Mouse (Mus musculus): ENCODE measurements at regions not wholly inside any gene's neighbourhood (a gene's known extent, or its start where the extent isn't known, plus 50 kb on each side); places are given as distances from the start of the nearest gene placed in this dataset.

GRCm38 (mm10) chr12:50071797-50072196 lies 577.1 kb downstream of the Prkd1 start:
- 71% methylated on average over 3 of the region's 3 CpGs for whole genome bisulfite sequencing
- ATAC-seq (ENCODE audit: insufficient number of reproducible peaks, low FRiP score, low TSS enrichment, low read depth), result no peak

GRCm38 (mm10) chr12:50072359-50072758 lies 576.5 kb downstream of the Prkd1 start:
- H3K27ac ChIP-seq (replicated peaks; ENCODE audit: low read depth, low read length), result no peak overlapping the region
- H3K9ac ChIP-seq (ENCODE audit: low read length), result no peak overlapping the region
- DNase-seq (ENCODE audit: low spot score) (no peak), ATAC-seq (ENCODE audit: insufficient number of reproducible peaks, low FRiP score, low TSS enrichment, low read depth) (no peak)
- H3K4me2 ChIP-seq (ENCODE audit: low read depth, severe bottlenecking), result no peak overlapping the region
- H3K9me3 ChIP-seq (ENCODE audit: control insufficient read depth, low read length), result no peaks in the 10 kb centered on the region
- H3K27me3 ChIP-seq (ENCODE audit: control insufficient read depth, insufficient read depth, low read length), result no peaks in the 10 kb centered on the region
- H3K4me3 ChIP-seq (ENCODE audit: low read depth, low read length), result no peak overlapping the region
- no peaks in the 10 kb centered on the region for H3K4me1 ChIP-seq (ENCODE audit: control insufficient read depth, insufficient read depth, low read length)
- H3K36me3 ChIP-seq (ENCODE audit: control insufficient read depth, insufficient read depth, low read length), result no peaks in the 10 kb centered on the region
- WGBS, result 64% methylated on average over 1 of the region's 1 CpGs

More at GRCm38 (mm10) chr12:50071797-50072196, 577.1 kb downstream of the Prkd1 start:
- no peaks in the 10 kb centered on the region for H3K36me3 ChIP-seq (ENCODE audit: control insufficient read depth, insufficient read depth, low read length)
- no peaks in the 10 kb centered on the region for H3K4me1 ChIP-seq (ENCODE audit: control insufficient read depth, insufficient read depth, low read length)
- no peak overlapping the region for H3K9ac ChIP-seq (ENCODE audit: low read length)
- no peak overlapping the region for H3K4me2 ChIP-seq (ENCODE audit: low read depth, severe bottlenecking)
- H3K9me3 ChIP-seq (ENCODE audit: control insufficient read depth, low read length), result no peaks in the 10 kb centered on the region
- no peak overlapping the region for H3K4me3 ChIP-seq (ENCODE audit: low read depth, low read length)
- no peak for DNase-seq (ENCODE audit: low spot score)
- H3K27ac ChIP-seq (replicated peaks; ENCODE audit: low read depth, low read length), result no peak overlapping the region
- no peaks in the 10 kb centered on the region for H3K27me3 ChIP-seq (ENCODE audit: control insufficient read depth, insufficient read depth, low read length)

- Histone ChIP-seq H3K4me1 (ENCODE audit: control insufficient read depth, insufficient read depth, low read length) (no peaks in the 10 kb centered on the region), H3K27me3 (ENCODE audit: control insufficient read depth, insufficient read depth, low read length) (no peaks in the 10 kb centered on the region), H3K4me2 (ENCODE audit: low read depth, severe bottlenecking) (no peak overlapping the region), H3K9me3 (ENCODE audit: control insufficient read depth, low read length) (no peaks in the 10 kb centered on the region), H3K27ac (replicated peaks; ENCODE audit: low read depth, low read length) (no peak overlapping the region), H3K36me3 (ENCODE audit: control insufficient read depth, insufficient read depth, low read length) (no peaks in the 10 kb centered on the region), H3K4me3 (ENCODE audit: low read depth, low read length) (no peak overlapping the region), H3K9ac (ENCODE audit: low read length) (no peak overlapping the region)
- ATAC-seq (ENCODE audit: insufficient number of reproducible peaks, low FRiP score, low TSS enrichment, low read depth), result no peak
- DNase-seq (ENCODE audit: low spot score), result no peak
- 63% methylated on average over 2 of the region's 2 CpGs for WGBS
Observed at GRCm38 (mm10) chr12:50073684-50074083, 575.2 kb downstream of the Prkd1 start.

DNA sequence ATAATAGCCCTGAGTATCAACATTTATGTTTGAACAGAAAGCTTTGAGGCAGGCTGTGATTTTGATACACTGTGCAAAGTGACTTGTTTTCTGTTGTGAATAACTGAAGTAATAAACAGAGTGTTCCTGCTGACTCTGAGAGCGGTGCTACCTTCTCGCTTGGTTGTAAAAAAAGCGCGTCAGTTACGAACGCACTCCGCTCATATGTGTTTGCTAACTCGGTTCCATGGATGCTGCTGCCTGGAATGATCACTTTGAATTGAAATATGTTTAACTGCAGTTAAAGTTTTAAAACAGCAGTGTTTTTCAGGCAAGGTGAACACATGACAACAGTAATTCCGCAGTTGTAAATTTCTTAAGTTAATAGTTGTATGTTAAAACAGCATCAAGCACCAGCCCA lies 567.7 kb downstream of the Prkd1 start:
- Histone ChIP-seq H3K36me3 (ENCODE audit: control insufficient read depth, insufficient read depth, low read length) (no peaks in the 10 kb centered on the region), H3K27me3 (ENCODE audit: control insufficient read depth, insufficient read depth, low read length) (no peaks in the 10 kb centered on the region), H3K27ac (replicated peaks; ENCODE audit: low read depth, low read length) (no peak overlapping the region), H3K9me3 (ENCODE audit: control insufficient read depth, low read length) (no peaks in the 10 kb centered on the region), H3K9ac (ENCODE audit: low read length) (no peak overlapping the region), H3K4me1 (ENCODE audit: control insufficient read depth, insufficient read depth, low read length) (no peaks in the 10 kb centered on the region), H3K4me3 (ENCODE audit: low read depth, low read length) (no peak overlapping the region), H3K4me2 (ENCODE audit: low read depth, severe bottlenecking) (no peak overlapping the region)
- no peak for DNase-seq (ENCODE audit: low spot score)
- no peak for ATAC-seq (ENCODE audit: insufficient number of reproducible peaks, low FRiP score, low TSS enrichment, low read depth)
- 73% methylated on average over 9 of the region's 9 CpGs for WGBS

DNA sequence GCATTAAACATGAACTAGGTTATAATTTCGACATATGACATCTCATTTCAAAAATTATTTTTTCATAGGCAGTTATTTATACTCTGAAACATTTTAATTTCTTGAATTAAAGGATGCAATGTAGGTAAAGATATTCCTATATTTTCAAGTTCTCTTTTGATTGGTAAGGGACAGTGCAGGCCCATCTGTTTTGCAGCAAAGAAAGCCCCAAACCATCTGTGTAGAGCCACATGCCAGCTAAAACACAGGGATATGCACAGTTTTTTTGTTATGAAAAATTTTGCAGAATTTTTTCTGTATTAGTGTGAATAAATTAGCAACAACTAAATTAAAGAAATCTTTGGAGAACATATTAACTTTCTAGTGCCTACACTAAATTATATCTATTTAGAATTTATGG lies 567.3 kb downstream of the Prkd1 start:
- no peaks in the 10 kb centered on the region for H3K9me3 ChIP-seq (ENCODE audit: control insufficient read depth, low read length)
- H3K27me3 ChIP-seq (ENCODE audit: control insufficient read depth, insufficient read depth, low read length), result no peaks in the 10 kb centered on the region
- H3K27ac ChIP-seq (replicated peaks; ENCODE audit: low read depth, low read length), result no peak overlapping the region
- DNase-seq (ENCODE audit: low spot score) (no peak), ATAC-seq (ENCODE audit: insufficient number of reproducible peaks, low FRiP score, low TSS enrichment, low read depth) (no peak)
- no peak overlapping the region for H3K4me3 ChIP-seq (ENCODE audit: low read depth, low read length)
- H3K36me3 ChIP-seq (ENCODE audit: control insufficient read depth, insufficient read depth, low read length), result no peaks in the 10 kb centered on the region
- H3K4me1 ChIP-seq (ENCODE audit: control insufficient read depth, insufficient read depth, low read length), result no peaks in the 10 kb centered on the region
- no peak overlapping the region for H3K4me2 ChIP-seq (ENCODE audit: low read depth, severe bottlenecking)
- whole genome bisulfite sequencing, result 80% methylated on average over 1 of the region's 1 CpGs
- H3K9ac ChIP-seq (ENCODE audit: low read length), result no peak overlapping the region

DNA sequence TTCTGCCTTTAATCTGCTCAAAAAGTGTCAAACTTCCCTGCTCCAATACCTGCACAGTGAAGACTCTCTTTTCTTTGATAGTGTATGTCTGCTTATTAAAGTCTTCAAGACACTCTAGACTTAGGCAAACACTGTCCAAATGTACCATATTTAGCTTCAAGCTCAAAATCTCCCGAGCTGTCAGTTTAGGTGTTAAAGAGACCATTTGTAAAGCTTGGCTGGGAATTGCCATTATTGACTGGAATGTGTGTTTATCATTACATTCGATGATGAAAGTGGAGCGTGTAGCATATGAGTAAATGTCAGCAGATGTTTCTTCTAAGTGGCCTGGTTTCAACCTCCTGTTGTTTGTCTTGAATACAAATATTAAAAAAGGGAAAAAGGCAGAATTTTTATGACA lies 564.4 kb downstream of the Prkd1 start:
- Histone ChIP-seq H3K4me3 (ENCODE audit: low read depth, low read length) (no peak overlapping the region), H3K36me3 (ENCODE audit: control insufficient read depth, insufficient read depth, low read length) (no peaks in the 10 kb centered on the region), H3K4me1 (ENCODE audit: control insufficient read depth, insufficient read depth, low read length) (no peaks in the 10 kb centered on the region), H3K27me3 (ENCODE audit: control insufficient read depth, insufficient read depth, low read length) (no peaks in the 10 kb centered on the region), H3K27ac (replicated peaks; ENCODE audit: low read depth, low read length) (no peak overlapping the region), H3K9ac (ENCODE audit: low read length) (no peak overlapping the region), H3K4me2 (ENCODE audit: low read depth, severe bottlenecking) (no peak overlapping the region), H3K9me3 (ENCODE audit: control insufficient read depth, low read length) (no peaks in the 10 kb centered on the region)
- DNase-seq (ENCODE audit: low spot score), result no peak
- WGBS, result 48% methylated on average over 3 of the region's 3 CpGs
- ATAC-seq (ENCODE audit: insufficient number of reproducible peaks, low FRiP score, low TSS enrichment, low read depth), result no peak

- Histone ChIP-seq H3K4me1 (ENCODE audit: control insufficient read depth, insufficient read depth, low read length) (no peaks in the 10 kb centered on the region), H3K27me3 (ENCODE audit: control insufficient read depth, insufficient read depth, low read length) (no peaks in the 10 kb centered on the region), H3K36me3 (ENCODE audit: control insufficient read depth, insufficient read depth, low read length) (no peaks in the 10 kb centered on the region), H3K27ac (replicated peaks; ENCODE audit: low read depth, low read length) (no peak overlapping the region), H3K9ac (ENCODE audit: low read length) (no peak overlapping the region), H3K9me3 (ENCODE audit: control insufficient read depth, low read length) (no peaks in the 10 kb centered on the region), H3K4me2 (ENCODE audit: low read depth, severe bottlenecking) (no peak overlapping the region), H3K4me3 (ENCODE audit: low read depth, low read length) (no peak overlapping the region)
- DNase-seq (ENCODE audit: low spot score) (no peak), ATAC-seq (ENCODE audit: insufficient number of reproducible peaks, low FRiP score, low TSS enrichment, low read depth) (no peak)
- 90% methylated on average over 9 of the region's 9 CpGs for WGBS
Observed at GRCm38 (mm10) chr12:50111246-50112044, 537.5 kb downstream of the Prkd1 start.

- Histone ChIP-seq H3K9ac (ENCODE audit: low read length) (no peak overlapping the region), H3K36me3 (ENCODE audit: control insufficient read depth, insufficient read depth, low read length) (no peaks in the 10 kb centered on the region), H3K4me3 (ENCODE audit: low read depth, low read length) (no peak overlapping the region), H3K4me2 (ENCODE audit: low read depth, severe bottlenecking) (no peak overlapping the region), H3K27ac (replicated peaks; ENCODE audit: low read depth, low read length) (no peak overlapping the region), H3K27me3 (ENCODE audit: control insufficient read depth, insufficient read depth, low read length) (no peaks in the 10 kb centered on the region), H3K9me3 (ENCODE audit: control insufficient read depth, low read length) (no peaks in the 10 kb centered on the region), H3K4me1 (ENCODE audit: control insufficient read depth, insufficient read depth, low read length) (no peaks in the 10 kb centered on the region)
- ATAC-seq (ENCODE audit: insufficient number of reproducible peaks, low FRiP score, low TSS enrichment, low read depth), result no peak
- 72% methylated on average over 7 of the region's 7 CpGs for WGBS
- no peak for DNase-seq (ENCODE audit: low spot score)
Observed at GRCm38 (mm10) chr12:50112081-50112491, 536.8 kb downstream of the Prkd1 start.

GRCm38 (mm10) chr12:50115855-50116254 lies 533.0 kb downstream of the Prkd1 start:
- H3K27ac ChIP-seq (replicated peaks; ENCODE audit: low read depth, low read length), result no peak overlapping the region
- no peak overlapping the region for H3K9ac ChIP-seq (ENCODE audit: low read length)
- no peaks in the 10 kb centered on the region for H3K36me3 ChIP-seq (ENCODE audit: control insufficient read depth, insufficient read depth, low read length)
- DNase-seq (ENCODE audit: low spot score), result peak; percentile 24
- H3K9me3 ChIP-seq (ENCODE audit: control insufficient read depth, low read length), result no peaks in the 10 kb centered on the region
- ATAC-seq (ENCODE audit: insufficient number of reproducible peaks, low FRiP score, low TSS enrichment, low read depth), result no peak
- no peak overlapping the region for H3K4me3 ChIP-seq (ENCODE audit: low read depth, low read length)
- H3K27me3 ChIP-seq (ENCODE audit: control insufficient read depth, insufficient read depth, low read length), result no peaks in the 10 kb centered on the region
- 69% methylated on average over 2 of the region's 2 CpGs for WGBS
- H3K4me2 ChIP-seq (ENCODE audit: low read depth, severe bottlenecking), result no peak overlapping the region
- no peaks in the 10 kb centered on the region for H3K4me1 ChIP-seq (ENCODE audit: control insufficient read depth, insufficient read depth, low read length)
